Mouse (Mus musculus) common myeloid progenitor, adult 5-6 weeks (primary cell): ENCODE results near the gene Fam219b. TPM values are rescaled to one million over a fixed set of nuclear protein-coding genes. Genes with fewer than 3 reads are reported as not detected.

ENCODE experiments used
- ATAC-seq: replicated peaks from 2 replicates; pipeline ENCODE4 v1.8.0; 2016; ENCODE audit warnings: low read depth, mild to moderate bottlenecking, moderate TSS enrichment, inconsistent platforms; ENCODE audit not compliant: poor library complexity, severe bottlenecking
- total RNA-seq: library from RNA; stranded (forward); fragments of 200-1000, 187-1606 nt; gene quantifications from 2 replicates; pipeline ENCODE4 v1.2.3, GENCODE M21; 2017

The Fam219b gene
- total RNA-seq, 1 experiment from 2014 or later: 12.2 TPM

DNA sequence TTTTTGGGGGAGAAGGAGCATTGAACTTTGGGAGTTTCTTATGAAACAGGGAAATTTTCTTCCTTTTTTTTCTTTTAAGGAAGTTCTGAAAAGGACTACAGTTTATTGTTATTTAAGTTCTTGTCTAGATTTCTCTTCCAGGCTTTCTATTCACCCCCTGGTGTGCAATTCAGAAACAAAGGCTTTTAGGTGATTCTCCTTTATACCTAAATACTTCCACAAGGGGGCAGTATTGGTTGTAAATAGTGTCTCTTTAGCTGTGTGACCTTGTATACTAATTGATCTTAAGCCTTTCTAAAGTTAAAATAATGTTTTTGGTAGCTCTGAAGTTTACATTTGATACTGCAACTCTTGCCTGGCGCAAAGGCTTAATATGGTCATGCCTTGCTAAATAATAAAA, 13.6 kb upstream of the Fam219b start:
- ATAC-seq: peak; percentile 35; the same call in 1 of the 2 replicates

DNA sequence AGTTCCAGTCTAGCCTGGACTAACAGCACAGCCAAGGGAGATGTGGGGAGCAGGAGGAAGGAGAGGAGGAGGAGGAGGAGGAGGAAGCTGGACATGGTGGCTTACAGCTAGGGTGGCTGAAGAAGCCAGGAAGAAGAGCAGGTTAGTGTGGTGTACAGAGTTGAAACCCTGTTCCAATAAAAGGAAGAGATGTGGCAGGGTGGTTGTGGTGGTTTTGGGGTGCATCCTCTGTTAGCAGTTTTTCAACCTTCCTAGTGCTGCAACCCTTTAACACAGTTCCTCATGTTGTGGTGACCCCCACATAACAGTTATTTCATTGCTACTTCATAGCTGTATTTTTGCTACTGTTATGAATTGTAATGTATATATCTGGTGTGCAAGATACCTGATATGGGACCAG, 12.9 kb upstream of the Fam219b start:
- peak; percentile 53 for ATAC-seq

DNA sequence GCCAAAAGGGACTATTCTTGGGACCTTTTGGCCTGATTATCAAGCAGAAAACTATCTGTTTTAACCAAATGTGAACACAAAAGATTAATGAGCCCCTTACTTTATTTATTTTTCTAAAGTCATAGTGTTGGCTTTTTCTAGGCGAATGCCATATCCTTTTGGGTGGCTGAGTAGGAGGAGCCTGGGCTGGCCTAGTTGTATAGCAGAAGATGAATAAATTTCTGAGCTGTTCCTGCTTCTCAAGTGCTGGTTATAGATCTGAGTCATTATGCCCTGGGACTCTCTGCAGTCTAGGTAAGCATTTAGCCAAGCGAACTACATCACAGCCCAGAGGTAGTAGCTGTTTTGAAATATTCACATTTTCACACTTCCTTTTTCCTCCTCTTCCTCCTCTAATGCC, 11.8 kb upstream of the Fam219b start:
- no peak for ATAC-seq

- no peak for ATAC-seq
Observed at GRCm38 (mm10) chr9:57526435-57526834, 10.9 kb upstream of the Fam219b start.

DNA sequence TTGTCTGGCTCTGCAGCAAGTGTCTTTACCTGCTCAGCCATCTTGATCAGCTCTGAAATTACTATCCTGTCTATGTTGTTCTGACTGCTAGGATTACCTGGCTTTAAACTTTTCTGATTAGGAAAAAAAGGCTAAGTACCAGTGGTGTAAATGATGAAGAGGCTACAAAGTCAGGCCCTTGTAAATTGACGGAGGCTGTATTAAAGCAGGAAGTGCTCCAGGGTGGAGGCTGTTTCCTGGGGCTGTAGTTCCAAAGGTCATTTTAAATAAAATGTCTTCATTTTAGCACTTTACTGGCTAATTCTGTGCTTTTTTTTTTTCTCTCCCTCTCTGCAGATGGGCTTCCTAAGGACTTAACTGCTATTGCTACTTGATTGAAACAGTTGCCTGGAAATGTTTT, 5.4 kb upstream of the Fam219b start:
- no peak for ATAC-seq

GRCm38 (mm10) chr9:57536362-57536761, 966 bp upstream of the Fam219b start:
- ATAC-seq: no peak

GRCm38 (mm10) chr9:57537728-57538181, 427 bp downstream of the Fam219b start:
- ATAC-seq: 0 out of 2 replicates have a peak, but pooled peaks have one; percentile 1

GRCm38 (mm10) chr9:57539550-57539949, 2.2 kb downstream of the Fam219b start:
- ATAC-seq: no peak

- no peak for ATAC-seq
Observed at GRCm38 (mm10) chr9:57541312-57541711, 4.0 kb downstream of the Fam219b start.

DNA sequence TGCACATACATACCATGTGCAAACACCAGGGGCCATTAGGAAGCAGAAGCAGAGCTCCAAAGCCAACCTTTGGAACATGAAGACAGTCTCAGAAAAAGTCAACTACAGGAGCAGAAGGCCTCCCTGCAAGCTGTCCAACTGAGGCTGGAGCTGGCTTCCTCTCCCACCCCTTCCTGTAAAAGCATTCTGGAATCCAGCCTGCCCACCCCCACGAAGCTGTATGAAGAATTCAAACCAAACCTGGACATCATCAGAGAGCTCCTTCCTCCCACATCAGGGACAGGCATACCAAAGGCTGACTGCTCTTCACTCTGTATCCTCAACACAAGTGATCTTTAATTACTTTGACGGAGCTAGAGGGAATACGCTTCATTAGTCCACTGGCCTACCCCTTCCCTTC, 6.6 kb downstream of the Fam219b start:
- no peak for ATAC-seq

GRCm38 (mm10) chr9:57547287-57547686, 10.0 kb downstream of the Fam219b start:
- ATAC-seq: 0 out of 2 replicates have a peak, but pooled peaks have one; percentile 37

DNA sequence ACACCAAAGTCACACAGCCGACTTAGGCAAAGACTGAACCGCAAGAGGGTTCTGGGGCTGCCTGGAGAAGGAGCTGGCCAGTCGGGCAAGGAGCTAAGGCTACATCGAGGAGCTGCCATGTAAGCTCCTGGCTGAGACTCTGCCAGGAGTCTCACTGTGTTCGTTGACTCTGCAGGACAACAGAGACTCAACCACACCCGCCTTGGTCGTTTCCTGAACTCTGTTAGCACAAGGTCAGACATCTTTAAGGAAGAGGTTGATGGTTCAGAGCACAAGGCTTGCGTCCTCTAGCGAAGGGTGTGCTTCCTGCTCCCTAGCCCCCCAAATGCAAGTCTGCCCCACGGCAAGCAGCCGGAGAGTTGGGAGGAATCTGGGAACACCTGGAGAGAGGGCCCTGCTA, 10.5 kb downstream of the Fam219b start:
- ATAC-seq: no peak

GRCm38 (mm10) chr9:57549186-57549585, 11.9 kb downstream of the Fam219b start:
- ATAC-seq: no peak

DNA sequence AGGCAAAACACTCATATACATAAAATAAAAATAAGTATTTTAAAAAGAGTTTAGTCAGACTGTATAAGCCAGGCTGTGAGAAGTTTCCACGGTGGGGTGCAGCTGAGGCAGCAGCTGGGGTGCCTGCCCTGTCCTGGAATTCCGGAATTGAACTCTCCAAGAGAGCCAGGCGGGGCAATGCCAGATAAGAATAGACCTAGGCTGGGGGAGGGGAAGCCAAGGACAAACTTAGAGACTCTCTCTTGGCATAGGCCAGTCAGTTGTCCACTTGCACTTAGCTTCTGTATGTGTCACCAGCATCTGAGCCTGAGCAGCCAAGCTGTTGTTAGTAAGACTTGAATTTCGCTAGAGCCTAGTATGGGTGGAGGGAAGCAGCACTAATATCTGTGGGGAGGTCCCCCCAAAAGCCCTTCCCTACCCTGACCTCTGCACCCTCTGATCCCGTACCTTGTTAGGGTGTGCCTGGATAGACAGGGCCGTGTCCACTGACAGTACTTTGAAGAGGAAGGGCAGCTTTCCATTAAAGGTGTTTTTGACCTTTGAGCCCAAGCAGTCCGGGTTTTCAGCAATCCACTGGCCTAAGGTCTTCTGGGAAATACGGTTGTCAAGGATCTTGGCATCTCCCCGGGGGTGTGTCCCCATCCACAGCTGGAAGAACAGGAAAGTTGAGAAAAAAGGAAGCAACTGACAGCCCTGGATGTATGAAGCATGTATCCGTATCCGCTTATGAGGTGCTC, 13.0 kb downstream of the Fam219b start:
- ATAC-seq: no peak

DNA sequence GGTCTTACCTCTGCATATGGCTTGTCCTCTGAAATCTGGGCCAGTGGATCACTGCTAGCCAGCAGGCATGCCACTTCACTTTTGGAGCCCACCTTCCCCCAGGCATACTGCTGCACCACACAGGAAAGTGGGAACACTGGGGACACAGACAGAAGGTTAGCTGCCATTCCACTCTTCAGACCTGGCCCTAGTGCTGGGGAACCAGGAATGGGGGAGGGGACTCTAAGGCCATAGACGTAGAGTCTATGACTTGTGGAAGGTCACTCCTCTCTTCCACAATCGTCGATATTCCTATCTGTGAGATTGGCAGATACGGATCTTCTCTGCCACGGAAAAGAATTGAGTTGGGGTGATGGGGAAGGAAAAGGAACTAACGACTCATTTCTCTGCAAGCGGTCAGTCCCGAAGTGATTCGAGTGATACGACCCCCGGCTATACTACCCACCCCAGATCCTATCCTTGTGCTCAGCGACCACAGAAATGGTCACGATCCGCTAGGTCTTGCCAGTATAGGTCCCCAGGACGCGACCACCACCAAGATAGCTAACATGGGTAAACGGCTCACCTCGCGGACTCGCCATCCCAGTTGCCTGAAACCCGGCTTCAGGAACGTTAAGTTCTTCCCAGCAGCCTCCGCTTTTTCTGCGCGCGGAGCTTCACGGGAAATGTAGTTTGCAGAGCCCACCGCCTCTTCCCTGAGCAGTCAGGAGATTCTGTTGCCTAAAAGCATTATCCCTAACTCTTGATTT, 15.0 kb downstream of the Fam219b start, which contains the start of gene Mpi:
Gene Mpi (minus strand): TSS at position 625 of the 749 bp plus-strand sequence.
- peak; percentile 66; the same call in 1 of the 2 replicates for ATAC-seq

- ATAC-seq: no peak
Observed at GRCm38 (mm10) chr9:57553119-57553518, 15.8 kb downstream of the Fam219b start.

GRCm38 (mm10) chr9:57554753-57555152, 17.4 kb downstream of the Fam219b start:
- ATAC-seq: no peak

- no peak for ATAC-seq
Observed at GRCm38 (mm10) chr9:57557215-57557614, 19.9 kb downstream of the Fam219b start.

- ATAC-seq: no peak
Observed at GRCm38 (mm10) chr9:57558625-57559024, 21.3 kb downstream of the Fam219b start.

- no peak for ATAC-seq
Observed at GRCm38 (mm10) chr9:57559568-57559967, 22.2 kb downstream of the Fam219b start.

- ATAC-seq: no peak
Observed at GRCm38 (mm10) chr9:57560263-57560662, 22.9 kb downstream of the Fam219b start.
